Mouse (Mus musculus) hindbrain, embryonic 13.5 days (tissue): ENCODE results near the gene Kcna5. TPM values are rescaled to one million over a fixed set of nuclear protein-coding genes. Genes with fewer than 3 reads are reported as not detected.
A peak's percentile ranks its signal among the peaks of the same experiment; 100 is the strongest.

Experiments
- ATAC-seq: fragments of 200-750 bp; cut with Nextera tagmentation; 2 replicates; pipeline ENCODE4 v1.8.0; 2017; ENCODE audit warnings: moderate TSS enrichment; ENCODE audit not compliant: low FRiP score
- H3K27ac ChIP-seq: fragments of 300-500 bp; sonication (generic); 2 replicates; pipeline ENCODE4 v1.5.1; 2015; ENCODE audit warnings: inconsistent platforms, mild to moderate bottlenecking, moderate library complexity
- H3K27me3 ChIP-seq: fragments of 300-500 bp; sonication (generic); 2 replicates; pipeline ENCODE4 v1.6.1; 2015; ENCODE audit warnings: mild to moderate bottlenecking, inconsistent platforms
- H3K36me3 ChIP-seq: fragments of 300-500 bp; sonication (generic); 2 replicates; pipeline ENCODE4 v1.6.1; 2015; ENCODE audit warnings: mild to moderate bottlenecking, inconsistent platforms
- H3K4me1 ChIP-seq: fragments of 300-500 bp; sonication (generic); replicated peaks from 2 replicates; pipeline ENCODE4 v1.6.1; 2015; ENCODE audit warnings: inconsistent platforms
- H3K4me2 ChIP-seq: fragments of 300-500 bp; sonication (generic); 2 replicates; pipeline ENCODE4 v1.6.1; 2015; ENCODE audit warnings: inconsistent platforms, mild to moderate bottlenecking, moderate library complexity
- H3K4me3 ChIP-seq: fragments of 300-500 bp; sonication (generic); 2 replicates; pipeline ENCODE4 v1.5.1; 2015; ENCODE audit warnings: mild to moderate bottlenecking, inconsistent platforms
- H3K9ac ChIP-seq: fragments of 300-500 bp; sonication (generic); 2 replicates; pipeline ENCODE4 v1.6.1; 2015; ENCODE audit warnings: mild to moderate bottlenecking, inconsistent platforms
- H3K9me3 ChIP-seq: fragments of 300-500 bp; sonication (generic); 2 replicates; pipeline ENCODE4 v1.6.1; 2016; ENCODE audit warnings: inconsistent platforms
- WGBS: fragments of 180-500 bp; shearing (Covaris S2); methylation state at CpG from one replicate; pipeline ENCODE4 v1.1.7; 2015; 5-methylcytosine and 5-hydroxymethylcytosine counted together
- polyA plus RNA-seq: library from polyadenylated mRNA; unstranded; fragments of >200 nt; fragmentation: Nextera tagmentation; extraction: Ambion mirVana; gene quantifications from 2 replicates; pipeline ENCODE4 v1.2.1, GENCODE M21; 2015

The Kcna5 gene
- polyA plus RNA-seq, 1 experiment from 2014 or later: 2.2 TPM

DNA sequence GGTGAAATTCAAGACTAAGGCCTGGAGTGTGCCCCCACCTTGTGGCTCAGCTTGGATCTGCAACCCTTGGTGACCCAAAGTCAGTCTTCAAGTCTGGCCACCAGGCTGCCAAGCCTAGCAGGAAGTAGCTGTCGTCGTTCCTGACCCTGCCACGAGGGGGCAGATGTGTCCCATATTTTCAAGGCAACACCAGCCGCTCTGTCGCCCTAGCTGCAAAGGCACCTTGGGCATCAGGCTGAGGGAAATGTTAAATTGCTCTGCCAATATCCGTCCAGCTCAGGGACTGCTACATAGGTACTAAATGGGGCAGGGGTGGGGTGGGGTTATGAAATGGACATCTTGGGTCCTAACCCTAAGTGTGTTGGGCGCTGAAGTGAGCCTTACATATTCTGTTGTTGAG, 28.7 kb upstream of the Kcna5 start:
- H3K27me3 ChIP-seq: 0 out of 2 replicates have a peak, but pooled peaks cover 7% of the 10 kb centered on the region
- no peak overlapping the region for H3K27ac ChIP-seq
- H3K36me3 ChIP-seq: no peaks in the 10 kb centered on the region
- H3K4me3 ChIP-seq: no peak overlapping the region
- ATAC-seq: peak; percentile 35; the same call in 1 of the 2 replicates
- no peaks in the 10 kb centered on the region for H3K9me3 ChIP-seq
- no peak overlapping the region for H3K4me2 ChIP-seq
- 14% methylated on average over 7 of the region's 7 CpGs for WGBS
- H3K9ac ChIP-seq: no peak overlapping the region
- peaks cover 13% of the 10 kb centered on the region for H3K4me1 ChIP-seq

GRCm38 (mm10) chr6:126561702-126562101, 26.5 kb upstream of the Kcna5 start:
- WGBS: 26% methylated on average over 4 of the region's 4 CpGs
- H3K27me3 ChIP-seq: 0 out of 2 replicates have a peak, but pooled peaks cover 4% of the 10 kb centered on the region
- H3K36me3 ChIP-seq: no peaks in the 10 kb centered on the region
- H3K4me3 ChIP-seq: no peak overlapping the region
- ATAC-seq: no peak
- no peak overlapping the region for H3K4me2 ChIP-seq
- H3K27ac ChIP-seq: no peak overlapping the region
- H3K4me1 ChIP-seq: peaks cover 13% of the 10 kb centered on the region
- H3K9me3 ChIP-seq: no peaks in the 10 kb centered on the region
- H3K9ac ChIP-seq: no peak overlapping the region

DNA sequence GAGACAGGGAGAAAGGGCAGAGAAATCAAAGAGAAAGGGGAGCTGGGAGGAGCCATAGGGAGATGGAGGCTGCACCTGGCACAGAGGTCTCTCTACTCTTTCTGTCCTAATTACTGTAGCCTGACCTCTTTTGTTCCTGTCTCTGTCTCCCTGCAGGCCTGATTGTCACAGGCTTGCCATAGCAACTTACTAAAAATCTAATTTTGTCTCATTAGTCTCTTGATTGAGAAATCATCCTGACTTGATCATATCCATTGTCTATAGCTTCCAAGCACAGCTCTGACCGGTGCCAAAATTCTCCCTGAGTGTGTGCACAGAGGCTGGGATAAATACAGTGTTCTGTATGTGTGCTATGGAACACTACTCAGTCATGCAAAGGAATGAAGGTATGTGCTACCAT, 25.5 kb upstream of the Kcna5 start:
- Histone ChIP-seq H3K27ac (peak overlapping the region; percentile 80), H3K9ac (no peak overlapping the region), H3K4me3 (no peak overlapping the region), H3K9me3 (no peaks in the 10 kb centered on the region), H3K27me3 (peaks cover 6% of the 10 kb centered on the region; the same call in 1 of the 2 replicates), H3K4me1 (peaks cover 13% of the 10 kb centered on the region), H3K36me3 (no peaks in the 10 kb centered on the region), H3K4me2 (no peak overlapping the region)
- 63% methylated on average over 1 of the region's 1 CpGs for WGBS
- no peak for ATAC-seq

GRCm38 (mm10) chr6:126560036-126560435, 24.8 kb upstream of the Kcna5 start:
- H3K27ac ChIP-seq: peak overlapping the region; percentile 80
- H3K4me1 ChIP-seq: peaks cover 13% of the 10 kb centered on the region
- peaks cover 2% of the 10 kb centered on the region; the same call in 1 of the 2 replicates for H3K27me3 ChIP-seq
- H3K4me2 ChIP-seq: no peak overlapping the region
- 23% methylated on average over 8 of the region's 8 CpGs for WGBS
- ATAC-seq: peak; percentile 38
- H3K4me3 ChIP-seq: no peak overlapping the region
- peak overlapping the region; percentile 29; the same call in 1 of the 2 replicates for H3K9ac ChIP-seq
- no peaks in the 10 kb centered on the region for H3K9me3 ChIP-seq
- H3K36me3 ChIP-seq: no peaks in the 10 kb centered on the region

- Histone ChIP-seq H3K36me3 (no peaks in the 10 kb centered on the region), H3K9ac (no peak overlapping the region), H3K4me2 (no peak overlapping the region), H3K9me3 (no peaks in the 10 kb centered on the region), H3K4me3 (no peak overlapping the region), H3K27me3 (peaks cover 3% of the 10 kb centered on the region; the same call in 1 of the 2 replicates), H3K4me1 (peaks cover 18% of the 10 kb centered on the region), H3K27ac (no peak overlapping the region)
- ATAC-seq: no peak
- 62% methylated on average over 3 of the region's 3 CpGs for WGBS
Measured at GRCm38 (mm10) chr6:126558276-126558675, 23.1 kb upstream of the Kcna5 start.

- Histone ChIP-seq H3K9me3 (no peaks in the 10 kb centered on the region), H3K4me2 (no peak overlapping the region), H3K27ac (no peak overlapping the region), H3K4me3 (no peak overlapping the region), H3K9ac (no peak overlapping the region), H3K27me3 (peaks cover 7% of the 10 kb centered on the region; the same call in 1 of the 2 replicates), H3K36me3 (no peaks in the 10 kb centered on the region), H3K4me1 (0 out of 2 replicates have a peak, but pooled peaks cover 5% of the 10 kb centered on the region)
- 32% methylated on average over 9 of the region's 9 CpGs for WGBS
- peak; percentile 71 for ATAC-seq
Measured at GRCm38 (mm10) chr6:126553812-126554211, 18.6 kb upstream of the Kcna5 start.

DNA sequence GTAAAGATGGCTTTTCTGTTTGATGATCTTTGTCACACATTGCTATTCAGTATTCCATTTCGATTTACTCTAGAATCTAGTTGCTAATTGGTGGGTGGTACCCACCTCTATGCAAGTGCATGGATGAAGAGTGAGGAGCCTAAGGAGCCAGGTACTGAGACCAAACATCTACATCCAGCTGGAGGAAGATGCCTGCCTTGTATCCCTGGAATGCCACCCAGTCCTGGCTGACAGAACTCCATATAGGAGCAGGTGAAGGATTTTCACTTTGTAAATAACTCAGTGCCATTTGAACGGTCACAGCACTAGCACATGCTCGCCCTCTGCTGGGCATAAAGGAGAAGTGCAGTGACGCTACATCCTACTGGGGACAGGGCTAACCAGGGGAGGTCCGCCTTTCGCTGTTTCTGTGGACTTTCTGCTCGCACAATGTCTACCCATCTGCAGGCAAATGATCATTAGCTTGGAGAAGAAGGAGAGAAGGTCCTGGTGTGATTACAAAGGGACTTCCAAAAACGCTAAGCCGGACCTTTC, 16.7 kb upstream of the Kcna5 start:
- Histone ChIP-seq H3K27me3 (peaks cover 7% of the 10 kb centered on the region; the same call in 1 of the 2 replicates), H3K4me2 (no peak overlapping the region), H3K9ac (no peak overlapping the region), H3K4me3 (no peak overlapping the region), H3K9me3 (no peaks in the 10 kb centered on the region), H3K36me3 (no peaks in the 10 kb centered on the region), H3K27ac (no peak overlapping the region), H3K4me1 (0 out of 2 replicates have a peak, but pooled peaks cover 5% of the 10 kb centered on the region)
- WGBS: 17% methylated on average over 9 of the region's 9 CpGs
- peak; percentile 64 for ATAC-seq

DNA sequence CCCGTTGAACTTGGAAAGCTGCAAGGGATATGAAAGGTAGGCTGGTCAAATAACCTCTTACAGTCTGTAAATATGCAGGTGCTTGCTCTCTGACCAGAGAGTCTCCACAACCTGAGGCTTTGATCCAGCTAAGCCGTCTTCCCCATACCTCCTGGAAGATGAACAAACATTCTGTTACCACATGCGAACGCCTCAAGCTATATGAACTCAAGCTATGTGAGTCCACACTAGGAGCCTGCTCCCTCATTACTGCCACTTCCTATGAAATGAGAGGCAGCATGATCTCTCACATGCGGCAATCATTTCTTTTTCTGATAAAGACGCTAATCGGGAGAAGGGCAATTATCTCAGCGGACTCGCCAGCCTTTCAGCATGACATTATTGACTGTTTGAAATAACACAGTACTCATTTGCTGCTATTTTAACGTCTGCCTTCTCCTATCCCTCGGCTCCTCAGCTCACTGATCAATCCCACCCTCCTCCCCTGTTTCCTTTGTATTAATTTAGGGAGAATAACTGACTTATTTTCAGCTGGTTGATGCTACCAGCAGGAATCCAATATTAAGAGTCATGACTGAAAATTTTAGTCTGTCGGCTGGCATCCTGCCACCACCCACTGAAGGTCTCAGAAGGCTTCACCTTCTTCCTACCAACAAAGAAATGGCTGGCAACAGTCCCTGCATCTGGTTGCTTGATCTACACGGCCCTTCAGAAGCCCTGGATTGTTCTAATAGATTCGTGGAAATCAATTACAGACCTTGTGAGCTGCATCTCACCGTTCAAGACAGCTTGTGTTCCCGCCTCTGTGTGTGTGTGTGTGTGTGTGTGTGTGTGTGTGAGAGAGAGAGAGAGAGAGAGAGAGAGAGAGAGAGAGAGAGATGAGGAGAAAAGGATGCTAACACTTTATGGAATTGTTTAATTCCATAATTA, 9.2 kb upstream of the Kcna5 start:
- peak; percentile 62; the same call in 1 of the 2 replicates for ATAC-seq
- peak overlapping the region; percentile 49; the same call in 1 of the 2 replicates for H3K27ac ChIP-seq
- WGBS: 56% methylated on average over 16 of the region's 16 CpGs

GRCm38 (mm10) chr6:126542724-126543123, 7.5 kb upstream of the Kcna5 start:
- Histone ChIP-seq H3K4me3 (no peak overlapping the region), H3K9me3 (no peaks in the 10 kb centered on the region), H3K4me1 (peaks cover 12% of the 10 kb centered on the region), H3K27ac (no peak overlapping the region), H3K9ac (no peak overlapping the region), H3K27me3 (no peaks in the 10 kb centered on the region), H3K36me3 (no peaks in the 10 kb centered on the region), H3K4me2 (no peak overlapping the region)
- 73% methylated on average over 4 of the region's 4 CpGs for WGBS
- no peak for ATAC-seq

More for the DNA sequence above, 9.2 kb upstream of the Kcna5 start:
- H3K27me3 ChIP-seq: no peaks in the 10 kb centered on the region
- H3K9me3 ChIP-seq: no peaks in the 10 kb centered on the region
- peaks cover 12% of the 10 kb centered on the region for H3K4me1 ChIP-seq
- no peak overlapping the region for H3K4me2 ChIP-seq
- no peak overlapping the region for H3K4me3 ChIP-seq
- H3K36me3 ChIP-seq: no peaks in the 10 kb centered on the region
- H3K9ac ChIP-seq: no peak overlapping the region

DNA sequence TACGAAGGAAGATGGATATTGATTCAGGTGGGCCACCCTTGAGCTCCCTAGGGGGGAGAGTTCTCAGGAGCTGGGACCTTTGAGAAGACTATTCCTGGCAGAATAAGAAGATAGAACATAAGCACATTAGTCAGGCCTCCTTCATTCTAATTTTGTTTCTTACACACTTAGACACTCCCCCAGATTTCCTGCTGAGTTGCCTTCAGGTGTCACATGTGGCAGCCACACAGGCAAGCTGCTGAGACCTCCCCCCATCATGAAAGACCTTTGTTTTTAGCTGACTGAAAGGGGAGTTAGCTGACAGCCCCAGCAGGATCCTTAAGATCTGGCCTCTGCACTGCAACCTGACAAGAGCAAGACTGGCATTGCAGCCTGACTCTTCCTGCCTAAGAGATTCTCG, 2.3 kb upstream of the Kcna5 start:
- WGBS: 27% methylated on average over 2 of the region's 2 CpGs
- no peaks in the 10 kb centered on the region for H3K36me3 ChIP-seq
- H3K9me3 ChIP-seq: no peaks in the 10 kb centered on the region
- H3K27me3 ChIP-seq: peaks cover 24% of the 10 kb centered on the region
- peaks cover 23% of the 10 kb centered on the region for H3K4me1 ChIP-seq
- ATAC-seq: no peak
- H3K4me2 ChIP-seq: no peak overlapping the region
- H3K27ac ChIP-seq: no peak overlapping the region
- no peak overlapping the region for H3K4me3 ChIP-seq
- no peak overlapping the region for H3K9ac ChIP-seq

GRCm38 (mm10) chr6:126536926-126537325, 1.7 kb upstream of the Kcna5 start:
- 73% methylated on average over 4 of the region's 4 CpGs for WGBS
- no peak for ATAC-seq

DNA sequence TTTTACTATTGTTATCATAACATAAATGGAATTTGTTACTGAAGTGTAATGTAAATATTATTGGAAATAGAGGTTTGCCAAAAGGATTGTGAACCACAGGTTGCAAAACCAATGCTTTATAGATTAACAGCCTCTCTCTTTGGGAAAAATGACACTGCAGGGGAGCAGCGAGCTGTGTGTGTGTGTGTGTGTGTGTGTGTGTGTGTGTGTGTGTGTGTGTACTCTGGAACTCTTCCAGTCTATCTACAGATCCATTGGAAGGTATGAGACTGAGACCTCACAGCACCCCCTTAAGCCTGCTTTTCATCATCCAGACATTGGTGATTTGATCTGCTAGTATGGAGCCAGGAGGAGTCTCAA, 679 bp upstream of the Kcna5 start:
- Histone ChIP-seq H3K9ac (no peak overlapping the region), H3K36me3 (no peaks in the 10 kb centered on the region), H3K4me1 (peaks cover 23% of the 10 kb centered on the region), H3K9me3 (no peaks in the 10 kb centered on the region), H3K27me3 (peaks cover 24% of the 10 kb centered on the region), H3K4me2 (no peak overlapping the region), H3K4me3 (no peak overlapping the region), H3K27ac (no peak overlapping the region)
- no peak for ATAC-seq
- 17% methylated on average over 1 of the region's 1 CpGs for WGBS

More at GRCm38 (mm10) chr6:126536926-126537325, 1.7 kb upstream of the Kcna5 start:
- H3K9ac ChIP-seq: no peak overlapping the region
- no peaks in the 10 kb centered on the region for H3K36me3 ChIP-seq
- H3K4me2 ChIP-seq: no peak overlapping the region
- H3K27ac ChIP-seq: no peak overlapping the region
- H3K9me3 ChIP-seq: no peaks in the 10 kb centered on the region
- no peak overlapping the region for H3K4me3 ChIP-seq
- H3K4me1 ChIP-seq: peaks cover 23% of the 10 kb centered on the region
- peaks cover 24% of the 10 kb centered on the region for H3K27me3 ChIP-seq
